Mouse (Mus musculus) monocyte, adult 5-6 weeks (primary cell): ENCODE data around the gene Adarb1. TPM values are rescaled to one million over a fixed set of nuclear protein-coding genes. Genes with fewer than 3 reads are reported as not detected.
"Not testable (repeated sequence)": the region's sequence is repeated elsewhere in the genome, so short reads cannot be mapped to it uniquely, and the experiment has no call there.

Experiments
- ATAC-seq: fragments of 153-309, 156-312 bp; replicated peaks from 2 replicates; pipeline ENCODE4 v1.8.0; 2017; ENCODE audit warnings: mild to moderate bottlenecking; ENCODE audit not compliant: low TSS enrichment, insufficient number of reproducible peaks, severe bottlenecking, poor library complexity, low FRiP score
- total RNA-seq: library from RNA; stranded (forward); fragments of 200-1000, 200-491, 200-594 nt; gene quantifications from 3 replicates; pipeline ENCODE4 v1.2.3, GENCODE M21; 2017

Adarb1 gene
- total RNA-seq, 1 experiment from 2014 or later: 0.38 TPM

DNA sequence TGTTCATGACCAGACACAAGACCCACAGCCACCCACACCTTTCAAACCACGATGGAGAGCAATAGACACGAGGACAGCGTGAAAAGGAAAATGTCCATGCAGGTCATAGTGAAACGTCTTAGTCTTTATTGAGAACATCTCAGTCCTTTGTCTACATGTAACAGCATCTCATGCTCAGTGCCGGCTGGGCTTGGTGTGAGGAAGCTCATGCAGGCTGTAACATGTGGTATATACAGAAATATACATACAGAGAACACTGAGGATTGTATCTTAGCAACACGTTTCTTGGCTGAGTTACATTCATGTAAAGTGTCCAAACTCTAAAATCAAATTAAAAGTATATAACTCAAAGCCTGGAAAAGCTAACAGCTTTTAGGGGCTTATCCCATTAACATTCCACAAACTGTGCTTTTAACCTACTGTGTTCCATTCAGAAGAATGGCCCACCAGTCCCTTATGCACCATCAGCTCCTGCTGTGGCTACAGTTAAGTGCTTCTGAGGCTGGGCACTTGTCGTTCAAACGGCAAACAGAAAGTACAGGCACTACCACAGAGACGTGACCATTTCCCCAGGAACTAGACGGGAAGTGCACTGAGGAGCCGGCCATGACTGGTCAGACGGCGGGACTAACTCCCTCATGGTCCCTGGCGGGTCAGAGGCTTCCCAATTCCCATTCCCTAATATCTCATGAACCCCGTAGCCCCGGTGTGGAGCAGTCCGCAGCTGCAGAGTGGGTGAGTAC, 127.3 kb downstream of the Adarb1 start:
- ATAC-seq: no peak

GRCm38 (mm10) chr10:77289559-77289958, 128.5 kb downstream of the Adarb1 start:
- no peak for ATAC-seq

- no peak for ATAC-seq
These were observed 129.4 kb downstream of the Adarb1 start for GRCm38 (mm10) chr10:77288639-77289195.

- ATAC-seq: no peak
These were observed 130.4 kb downstream of the Adarb1 start for GRCm38 (mm10) chr10:77287626-77288025.

GRCm38 (mm10) chr10:77284832-77285231, 133.2 kb downstream of the Adarb1 start:
- ATAC-seq: no peak

GRCm38 (mm10) chr10:77282822-77283221, 135.2 kb downstream of the Adarb1 start:
- ATAC-seq: peak; percentile 73

GRCm38 (mm10) chr10:77282085-77282484, 136.0 kb downstream of the Adarb1 start:
- not testable (repeated sequence) for ATAC-seq

DNA sequence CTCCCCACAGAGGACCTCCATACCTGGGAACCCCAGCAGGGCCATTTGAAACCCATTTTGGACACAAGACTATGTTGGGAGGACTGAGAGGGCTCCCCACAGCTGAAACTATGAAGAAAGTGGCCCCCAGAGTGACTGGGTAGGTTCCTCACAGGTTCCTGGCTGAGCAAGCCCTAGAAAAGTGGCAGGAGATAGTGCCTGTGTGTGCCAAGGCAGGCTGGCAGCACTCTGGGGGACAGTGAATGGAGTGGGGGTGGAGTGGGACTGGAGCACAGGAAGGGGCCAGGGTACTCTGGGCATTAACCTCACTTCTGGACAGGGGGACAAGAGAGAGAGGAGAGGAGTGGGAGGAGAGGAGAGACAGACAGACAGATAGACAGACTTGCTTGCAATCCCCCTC, 144.3 kb downstream of the Adarb1 start:
- ATAC-seq: no peak

DNA sequence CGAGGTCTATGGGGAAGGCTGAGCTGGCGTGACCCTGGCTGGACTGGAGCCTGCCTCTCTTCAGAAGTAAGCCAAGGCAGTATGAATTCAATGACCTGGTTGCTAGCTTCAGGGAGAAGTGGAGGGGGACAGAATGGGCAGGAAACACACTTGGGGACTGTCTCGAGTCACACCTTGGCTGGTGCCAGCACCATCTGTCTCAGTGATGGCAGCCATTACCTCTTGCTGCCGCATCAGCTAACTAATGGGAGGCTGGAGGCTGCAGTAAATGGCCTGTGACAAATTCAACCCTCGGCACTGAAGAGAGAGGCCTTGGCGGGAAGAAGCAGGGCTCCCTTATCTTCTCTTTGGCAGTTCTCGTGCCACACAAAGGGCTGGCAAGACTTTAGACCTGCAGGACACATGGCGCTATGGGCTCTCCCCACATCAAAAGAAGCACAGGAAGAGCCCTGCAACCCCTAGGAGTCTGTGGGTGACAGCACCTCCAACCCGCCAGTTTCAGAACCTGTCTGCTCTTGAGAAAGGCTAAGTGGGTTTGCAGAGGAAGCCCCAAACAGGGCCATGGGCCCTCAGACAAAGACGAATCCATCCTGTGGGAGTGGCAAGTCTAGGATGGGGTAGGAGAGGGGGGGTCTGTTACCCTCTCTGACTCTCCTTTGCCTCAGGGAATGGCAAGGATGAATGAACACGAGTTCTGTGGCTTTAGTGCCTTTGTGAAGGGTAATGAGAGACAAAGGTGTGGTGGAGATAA, 144.9 kb downstream of the Adarb1 start:
- ATAC-seq: no peak

DNA sequence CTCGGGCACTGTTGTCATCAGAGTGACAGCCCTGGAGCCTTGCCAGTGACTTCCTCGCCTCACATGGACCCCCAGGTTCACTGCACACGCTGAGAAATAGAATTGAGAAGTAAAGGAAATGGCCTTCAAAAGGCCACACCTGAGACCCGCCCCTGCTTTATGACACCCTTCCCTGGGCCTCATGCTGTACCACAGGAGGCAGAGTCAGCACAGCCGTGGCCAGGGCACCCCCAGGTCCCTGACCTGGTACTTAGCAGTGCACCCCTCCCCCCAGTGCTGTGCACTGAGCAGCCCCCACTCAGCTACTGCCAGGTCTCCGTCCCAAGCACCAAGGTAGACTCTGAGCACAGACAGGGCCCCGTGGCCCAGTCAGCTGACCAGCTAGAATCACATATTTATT, 148.9 kb downstream of the Adarb1 start:
- ATAC-seq: no peak

DNA sequence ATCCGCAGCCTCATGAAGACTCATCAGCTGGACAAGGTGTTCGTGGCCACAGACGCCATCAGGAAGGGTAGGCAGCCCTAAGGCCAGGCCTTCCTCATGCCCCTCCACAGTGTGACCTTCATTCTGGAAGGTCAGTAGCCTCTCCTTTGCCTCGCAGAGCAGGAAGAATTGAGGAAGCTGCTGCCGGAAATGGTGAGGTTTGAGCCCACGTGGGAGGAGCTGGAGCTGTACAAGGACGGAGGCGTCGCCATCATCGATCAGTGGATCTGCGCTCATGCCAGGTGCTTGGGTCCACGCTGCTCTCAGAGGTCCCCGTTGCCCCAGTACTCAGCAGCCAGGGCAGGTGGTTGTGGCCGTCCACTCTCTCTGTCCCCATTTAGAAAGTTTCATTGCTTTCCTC, 151.0 kb downstream of the Adarb1 start:
- ATAC-seq: 0 out of 2 replicates have a peak, but pooled peaks have one; percentile 5

DNA sequence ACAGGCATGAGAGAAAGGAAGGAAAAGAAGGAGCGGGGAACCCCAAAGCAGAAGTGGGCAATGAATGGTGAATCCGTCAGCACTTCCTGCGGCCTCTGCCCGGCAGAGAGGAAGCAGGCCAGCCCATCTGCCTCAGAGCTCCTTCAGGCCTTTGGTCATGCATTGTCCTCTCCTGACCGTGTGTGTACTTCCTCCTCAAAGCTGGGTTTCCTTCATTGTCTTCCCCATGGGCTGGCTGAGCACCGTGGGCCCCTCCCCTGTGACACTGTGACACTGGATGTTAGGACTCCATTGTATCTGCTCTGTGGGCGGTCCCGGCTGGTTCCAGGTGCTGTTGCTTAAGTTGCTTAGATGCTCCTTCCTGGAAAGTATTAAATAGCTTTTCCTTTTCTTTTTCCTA, 151.8 kb downstream of the Adarb1 start:
- peak; percentile 70 for ATAC-seq

DNA sequence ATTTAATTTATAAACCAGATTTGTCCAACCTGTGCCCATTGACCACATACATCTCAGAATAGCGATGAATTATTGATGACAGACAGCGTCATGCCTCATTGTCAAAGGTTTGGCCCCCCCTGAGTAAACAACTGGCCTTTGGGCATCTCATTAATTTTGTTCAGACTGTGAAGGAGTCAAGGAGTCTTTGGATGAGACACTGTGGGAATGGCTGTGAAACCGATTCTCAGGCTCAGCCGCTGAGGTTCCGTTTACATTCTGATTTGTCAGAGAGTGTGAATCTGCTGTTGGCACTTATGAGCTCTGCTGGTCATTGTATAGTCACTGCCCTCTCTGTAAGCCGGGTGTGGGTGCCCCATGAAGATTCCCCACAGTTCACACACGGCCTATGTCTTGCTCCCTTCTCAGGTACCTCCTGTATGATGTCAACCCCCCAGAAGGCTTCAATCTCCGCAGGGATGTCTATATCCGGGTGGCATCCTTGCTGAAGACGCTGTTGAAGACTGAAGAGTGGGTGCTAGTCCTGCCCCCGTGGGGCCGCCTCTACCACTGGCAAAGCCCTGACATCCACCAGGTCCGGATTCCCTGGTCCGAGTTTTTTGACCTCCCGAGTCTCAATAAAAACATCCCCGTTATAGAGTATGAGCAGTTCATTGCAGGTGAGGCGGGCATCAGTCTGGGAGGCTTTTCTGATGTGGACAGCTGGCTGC, 157.7 kb downstream of the Adarb1 start:
- ATAC-seq: no peak

DNA sequence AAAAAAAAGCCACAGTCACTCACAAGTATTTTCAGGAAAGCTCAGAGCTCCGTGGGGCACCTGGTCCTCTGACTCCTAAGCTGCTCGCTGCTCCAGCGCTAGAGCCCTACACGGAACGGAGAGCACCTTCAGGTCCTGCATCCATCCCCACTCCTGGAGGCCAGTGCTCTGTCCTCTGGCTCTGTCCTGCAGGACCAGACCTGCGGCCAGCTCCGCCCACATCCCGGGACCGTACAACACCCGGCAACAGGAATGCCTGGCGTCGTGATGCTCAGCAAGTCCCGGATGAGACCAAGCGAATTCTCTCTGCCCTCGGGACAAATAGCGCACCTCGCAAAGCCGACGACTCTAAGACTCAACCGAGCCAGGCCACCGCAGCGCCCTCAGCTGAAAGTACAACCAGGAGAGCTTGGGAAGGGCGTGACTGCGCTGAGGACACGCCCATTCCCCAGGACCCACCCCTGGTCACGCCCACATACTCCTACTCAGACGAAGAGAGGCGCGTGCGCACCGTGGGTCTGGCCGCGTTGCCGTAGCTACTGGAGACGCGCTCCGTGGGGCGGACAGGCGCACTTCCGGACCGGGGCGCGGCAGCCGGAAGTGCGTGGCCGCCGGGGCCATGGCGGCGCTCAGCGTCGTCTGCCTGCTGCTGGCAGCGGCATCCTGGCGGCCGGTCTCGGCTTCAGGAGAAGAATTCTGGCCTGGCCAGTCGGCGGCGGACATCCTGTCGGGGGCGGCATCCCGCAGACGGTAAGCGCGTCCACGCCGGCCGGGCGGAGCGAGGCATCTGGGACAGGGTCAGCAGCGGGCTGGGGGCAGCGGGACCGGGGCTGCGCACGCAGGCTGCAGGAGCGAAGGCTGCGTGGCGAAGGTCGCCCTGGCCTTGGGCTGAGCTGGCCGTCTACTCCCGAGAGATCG, 159.1 kb downstream of the Adarb1 start, which contains the start of gene Pofut2:
Gene Pofut2, plus strand, starts transcription at position 515 of the 918 bp plus-strand sequence.
- peak; percentile 96 for ATAC-seq

GRCm38 (mm10) chr10:77258041-77258590, 160.0 kb downstream of the Adarb1 start:
- ATAC-seq: no peak

- ATAC-seq: no peak
These were observed 162.4 kb downstream of the Adarb1 start for GRCm38 (mm10) chr10:77255676-77256075.

DNA sequence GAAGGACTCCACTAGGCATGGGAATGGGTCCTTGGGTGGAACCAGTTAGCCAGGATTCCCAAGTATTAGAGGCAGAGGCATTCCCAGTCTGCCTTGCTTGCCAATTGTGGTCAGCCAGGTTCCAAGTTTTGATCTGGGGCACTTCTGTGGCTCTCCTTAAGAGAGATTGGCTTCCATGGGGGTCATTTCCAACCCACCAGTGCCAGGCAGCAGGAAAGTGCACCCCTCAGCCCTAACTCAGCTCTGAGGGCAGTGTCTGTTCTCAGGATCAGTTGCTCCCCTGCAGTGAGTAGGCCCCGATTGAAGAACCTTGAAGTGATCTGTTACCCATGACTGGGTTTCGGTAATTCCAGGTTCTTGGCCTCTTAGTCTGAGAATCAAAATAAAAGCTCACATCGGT, 162.8 kb downstream of the Adarb1 start:
- no peak for ATAC-seq

- ATAC-seq: peak; percentile 64
These were observed 165.3 kb downstream of the Adarb1 start for GRCm38 (mm10) chr10:77252790-77253189.
